In the genomic region with DNA sequence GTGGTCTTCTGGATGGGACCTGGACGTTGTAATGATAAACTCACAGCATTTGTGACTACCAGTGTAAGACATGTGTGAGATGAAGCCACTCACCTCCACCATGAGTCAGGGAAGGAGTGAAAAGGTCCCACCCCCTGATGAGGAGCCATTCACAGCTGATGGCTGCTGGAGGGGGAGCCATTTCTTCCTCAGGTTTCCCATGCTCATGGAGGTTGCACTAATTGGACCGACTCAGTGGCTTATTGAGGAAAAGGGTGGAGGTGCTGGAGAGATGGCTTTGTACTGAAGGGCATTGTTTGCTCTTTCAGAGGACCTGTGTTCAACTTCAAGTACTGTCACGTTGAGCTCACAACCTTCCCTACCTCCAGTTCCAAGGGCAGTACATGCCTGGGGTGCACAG, we compare ENCODE assay signal across 23 mouse cellular contexts. TPM values are rescaled to one million over a fixed set of nuclear protein-coding genes. Genes with fewer than 3 reads are reported as not detected.
DNase-seq lines count a peak whose midpoint lies in the region; TF ChIP-seq lines count a peak whose summit lies in the region.
"Had no signal": no experiment of that assay in that cellular context is flagged by ENCODE, and none has a peak within 500 bp of the region (broad histone marks: within the 10 kb centered on the region; RNA-seq: fewer than 3 reads in every experiment).

No protein-coding gene starts in this region.

- H3K4me3 ChIP-seq in ES-Bruce4 (ENCODE audit: low read depth, low read length): no peak overlapping the region
- H3K4me3 ChIP-seq in forebrain, embryonic 10.5 days: no peak overlapping the region
- H3K4me3 ChIP-seq: embryonic facial prominence, embryonic 13.5 days; embryonic facial prominence, embryonic 15.5 days; erythroblast, embryonic 14.5 days; forebrain, embryonic 13.5 days; forebrain, embryonic 15.5 days had no signal

- peak; percentile 61; the same call in 1 of the 2 replicates for TF ChIP-seq EP300 in ES-Bruce4 (IDR thresholded peaks at IDR 0.05; ENCODE audit: insufficient read depth, low read depth, low read length)

- DNase-seq in ES-CJ7 (ENCODE audit: low read depth, low spot score) (peak; percentile 64), ZHBTc4 (ENCODE audit: low read depth, low spot score) (peak; percentile 72)
- no peak for DNase-seq in retina, embryonic 14.5 days (ENCODE audit: low spot score)
- no peak for DNase-seq in forebrain, embryonic 10.5 days (ENCODE audit: extremely low spot score, low spot score)
- no peak for DNase-seq in layer of hippocampus, postnatal 25 days (ENCODE audit: extremely low spot score in 1 of 2, low spot score in 1 of 2)
- DNase-seq: adrenal gland, adult 2 months; adrenal gland, postnatal 10 days; adrenal gland, postnatal 25 days; cerebellum, adult 11 months; cerebellum, adult 18-20 months; cerebellum, adult 8-10 months; cerebellum, adult 9-11 months; cerebellum, postnatal 14 days; cerebellum, postnatal 36 days; embryo, embryonic 11 days; forebrain, postnatal 0 days had no signal

- H3K9ac ChIP-seq in ES-Bruce4 (ENCODE audit: low read depth, poor library complexity, severe bottlenecking): no peak overlapping the region
- H3K9ac ChIP-seq: embryonic facial prominence, embryonic 13.5 days; embryonic facial prominence, embryonic 15.5 days; forebrain, embryonic 13.5 days; forebrain, embryonic 15.5 days; forebrain, postnatal 0 days had no signal

- H3K9me3 ChIP-seq in ES-Bruce4 (replicated peaks; ENCODE audit: control insufficient read depth, insufficient read depth, low read length, poor library complexity, severe bottlenecking): no peaks in the 10 kb centered on the region
- H3K9me3 ChIP-seq in forebrain, embryonic 10.5 days: no peaks in the 10 kb centered on the region
- H3K9me3 ChIP-seq: embryonic facial prominence, embryonic 13.5 days; embryonic facial prominence, embryonic 15.5 days; forebrain, embryonic 13.5 days; forebrain, embryonic 15.5 days had no signal

- TF ChIP-seq CTCF in ES-Bruce4 (IDR thresholded peaks at IDR 0.05; ENCODE audit: low read depth, low read length): no peak

- 88% methylated on average over 3 of the region's 3 CpGs for WGBS in forebrain, embryonic 10.5 days

- H3K4me1 ChIP-seq in ES-Bruce4 (ENCODE audit: control insufficient read depth, insufficient read depth, low read length): peaks cover 16% of the 10 kb centered on the region
- peaks cover 17% of the 10 kb centered on the region for H3K4me1 ChIP-seq in forebrain, embryonic 10.5 days
- H3K4me1 ChIP-seq: forebrain, embryonic 15.5 days had no signal

- TF ChIP-seq POLR2A in ES-Bruce4 (IDR thresholded peaks at IDR 0.05; ENCODE audit: insufficient read depth, low read length): no peak

- H3K27me3 ChIP-seq in ES-Bruce4 (ENCODE audit: control insufficient read depth, insufficient read depth, low read length, poor library complexity, severe bottlenecking): no peaks in the 10 kb centered on the region
- H3K27me3 ChIP-seq in forebrain, embryonic 10.5 days (ENCODE audit: poor library complexity, severe bottlenecking): no peaks in the 10 kb centered on the region
- H3K27me3 ChIP-seq: embryonic facial prominence, embryonic 13.5 days; embryonic facial prominence, embryonic 15.5 days; forebrain, embryonic 13.5 days; forebrain, embryonic 15.5 days had no signal

- H3K36me3 ChIP-seq in ES-Bruce4 (ENCODE audit: control insufficient read depth, insufficient read depth, low read length, poor library complexity, severe bottlenecking): no peaks in the 10 kb centered on the region
- H3K36me3 ChIP-seq in forebrain, embryonic 10.5 days (replicated peaks): no peaks in the 10 kb centered on the region
- H3K36me3 ChIP-seq: embryonic facial prominence, embryonic 13.5 days; embryonic facial prominence, embryonic 15.5 days; forebrain, embryonic 15.5 days had no signal

- H3K27ac ChIP-seq in ES-Bruce4 (ENCODE audit: insufficient read depth, low read length): peak overlapping the region; percentile 51
- no peak overlapping the region for H3K27ac ChIP-seq in forebrain, embryonic 10.5 days
- H3K27ac ChIP-seq: embryonic facial prominence, embryonic 13.5 days; embryonic facial prominence, embryonic 15.5 days; forebrain, embryonic 13.5 days; forebrain, embryonic 15.5 days had no signal

RNA-seq across cellular contexts. Expression of a gene that starts 10.4 kb away (rescaled TPM):
- 80.9 and 85.7 TPM in 2 replicates for polyA plus RNA-seq in ES-Bruce4 (2011; ENCODE audit: insufficient read depth, insufficient read length, low read depth, missing spikeins)
- 47.8 and 50.5 TPM in 2 replicates for polyA plus RNA-seq in forebrain, embryonic 10.5 days (2016; fragmentation: Nextera tagmentation; extraction: Ambion mirVana)
- total RNA-seq in layer of hippocampus, postnatal 25 days (2021): 1 to 10 TPM; 5.0 to 5.8 TPM
- total RNA-seq: MEL had no signal
- polyA plus RNA-seq: erythroblast, embryonic 14.5 days had no signal

Comparison
In these comparisons a context has a peak if more than half of its experiments do, and no peak if none do; other contexts are left out.
1. DNase-seq: peak in ES-CJ7 (single experiment) and ZHBTc4 (single experiment); none in retina, embryonic 14.5 days (single experiment), forebrain, embryonic 10.5 days (single experiment) and layer of hippocampus, postnatal 25 days (0 of 2).